Mouse (Mus musculus) liver, embryonic 14.5 days (tissue): ENCODE measurements around the gene Snrpf.

Source experiments
- CTCF ChIP-seq: IDR thresholded peaks from 2 replicates; pipeline ENCODE4 v1.5.1; 2016; ENCODE audit warnings: antibody characterized with exemption, low read depth, control low read depth
- EP300 ChIP-seq: IDR thresholded peaks from 2 replicates; pipeline ENCODE4 v1.6.1; 2016; ENCODE audit warnings: antibody characterized with exemption, low read depth

DNA sequence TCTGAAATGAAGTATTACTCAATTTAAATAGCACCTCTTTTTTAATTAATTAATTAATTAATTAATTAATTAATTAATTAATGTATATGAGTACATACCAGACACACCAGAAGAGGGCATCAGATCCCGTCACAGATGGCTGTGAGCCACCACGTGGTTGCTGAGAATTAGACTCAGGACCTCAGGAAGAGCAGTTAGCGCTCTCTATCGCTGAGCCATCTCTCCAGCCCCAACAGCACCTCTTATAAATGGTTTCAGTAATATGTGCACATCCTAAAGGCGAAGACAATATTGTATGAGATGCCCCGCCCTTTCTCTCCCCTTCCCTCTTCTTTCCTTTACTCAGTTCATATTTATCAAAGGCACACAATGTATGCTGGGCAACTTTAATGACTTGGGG lies 20.8 kb downstream of the Snrpf start:
- TF ChIP-seq CTCF, result no peak
- TF ChIP-seq EP300, result no peak
